Mouse (Mus musculus): ENCODE results near the gene Gm14597. TPM values are rescaled to one million over a fixed set of nuclear protein-coding genes. Genes with fewer than 3 reads are reported as not detected.

Gm14597 gene
- polyA plus RNA-seq (2015; fragmentation: Nextera tagmentation; extraction: Ambion mirVana) = 0.26 TPM in 1 of 2 replicates, not detected in the other

GRCm38 (mm10) chrX:53608879-53609278 is at the start of gene Gm14597:
Gm14597 (minus strand) TSS chrX:53608979.

GRCm38 (mm10) chrX:53642980-53643961 is 34.5 kb upstream of the Gm14597 start, which contains the start of gene Rtl8a:
Rtl8a (minus strand) TSS chrX:53643682.

GRCm38 (mm10) chrX:53607242-53608121 is 1.3 kb downstream of the Gm14597 start, which contains the start of gene Rtl8c:
Rtl8c (plus strand) TSS chrX:53608032.

Other genes with a start within 250 kb of the Gm14597 start
- 33.6 and 43.3 TPM in 2 replicates for gene Mospd1, start 238.5 kb downstream of the Gm14597 start, polyA plus RNA-seq (2015; fragmentation: Nextera tagmentation; extraction: Ambion mirVana)
- gene Etd, start 174.1 kb downstream of the Gm14597 start, polyA plus RNA-seq (2015; fragmentation: Nextera tagmentation; extraction: Ambion mirVana) = not detected in 2 replicates
- 71.9 and 85.6 TPM in 2 replicates for gene Rtl8c, start 947 bp downstream of the Gm14597 start, polyA plus RNA-seq (2015; fragmentation: Nextera tagmentation; extraction: Ambion mirVana)
- 94.8 and 97.5 TPM in 2 replicates for gene Rtl8a, start 34.7 kb upstream of the Gm14597 start, polyA plus RNA-seq (2015; fragmentation: Nextera tagmentation; extraction: Ambion mirVana)
- gene Rtl8b, start 61.4 kb upstream of the Gm14597 start, polyA plus RNA-seq (2015; fragmentation: Nextera tagmentation; extraction: Ambion mirVana) = 63.4 and 69.2 TPM in 2 replicates
- 0.47 and 0.48 TPM in 2 replicates for gene 4930502E18Rik, start 115.8 kb upstream of the Gm14597 start, polyA plus RNA-seq (2015; fragmentation: Nextera tagmentation; extraction: Ambion mirVana)
- gene 1700013H16Rik, start 148.9 kb upstream of the Gm14597 start, polyA plus RNA-seq (2015; fragmentation: Nextera tagmentation; extraction: Ambion mirVana) = not detected in 2 replicates
- not detected in 2 replicates for gene Zfp36l3, start 167.4 kb upstream of the Gm14597 start, polyA plus RNA-seq (2015; fragmentation: Nextera tagmentation; extraction: Ambion mirVana)
- 3.5 and 12.7 TPM in 2 replicates for gene Xlr, start 188.7 kb upstream of the Gm14597 start, polyA plus RNA-seq (2015; fragmentation: Nextera tagmentation; extraction: Ambion mirVana)